Mouse (Mus musculus): ENCODE data around the gene Pbp2. TPM values are rescaled to one million over a fixed set of nuclear protein-coding genes. Genes with fewer than 3 reads are reported as not detected.

The Pbp2 gene
- polyA plus RNA-seq, 1 experiment from 2014 or later = not detected

Other genes starting within 250 kb of the Pbp2 start
- 3.1 and 3.4 TPM in 2 replicates for gene Gprc5a, start 244.8 kb downstream of the Pbp2 start, polyA plus RNA-seq (2014; fragmentation: Nextera tagmentation; extraction: Ambion mirVana)
- gene Gprc5d, start 192.1 kb downstream of the Pbp2 start, polyA plus RNA-seq (2014; fragmentation: Nextera tagmentation; extraction: Ambion mirVana) = not detected in 2 replicates
- gene Fam234b, start 112.4 kb downstream of the Pbp2 start, polyA plus RNA-seq (2014; fragmentation: Nextera tagmentation; extraction: Ambion mirVana) = 7.9 and 8.9 TPM in 2 replicates
- 2.5 and 9.2 TPM in 2 replicates for gene Hebp1, start 112.4 kb downstream of the Pbp2 start, polyA plus RNA-seq (2014; fragmentation: Nextera tagmentation; extraction: Ambion mirVana)
- 0.71 and 0.74 TPM in 2 replicates for gene Gsg1, start 56.1 kb downstream of the Pbp2 start, polyA plus RNA-seq (2014; fragmentation: Nextera tagmentation; extraction: Ambion mirVana)
- gene Emp1, start 52.1 kb upstream of the Pbp2 start, polyA plus RNA-seq (2014; fragmentation: Nextera tagmentation; extraction: Ambion mirVana) = 16.6 and 17.2 TPM in 2 replicates